In genomic region chr3:98422926-98423325, GRCm38 (mm10) we compare ENCODE assay signal across 22 mouse cellular contexts. TPM values are rescaled to one million over a fixed set of nuclear protein-coding genes. Genes with fewer than 3 reads are reported as not detected.
DNase-seq lines count a peak whose midpoint lies in the region; ATAC-seq and TF ChIP-seq lines count a peak whose summit lies in the region.
"Had no signal": no experiment of that assay in that cellular context is flagged by ENCODE, and none has a peak within 500 bp of the region (broad histone marks: within the 10 kb centered on the region; RNA-seq: fewer than 3 reads in every experiment).

No protein-coding gene starts in this region.

- H3K9ac ChIP-seq in kidney, embryonic 14.5 days (ENCODE audit: low read depth, low read length), result no peak overlapping the region
- H3K9ac ChIP-seq in lung, postnatal 0 days (replicated peaks; ENCODE audit: low read depth), result no peak overlapping the region
- H3K9ac ChIP-seq: heart, embryonic 12.5 days had no signal

- H3K27me3 ChIP-seq in kidney, embryonic 14.5 days (ENCODE audit: control insufficient read depth, insufficient read depth, low read length), result 0 out of 2 replicates have a peak, but pooled peaks cover 1% of the 10 kb centered on the region
- no peaks in the 10 kb centered on the region for H3K27me3 ChIP-seq in lung, postnatal 0 days (replicated peaks; ENCODE audit: insufficient read depth, low read length)

- no peak for TF ChIP-seq EP300 in lung, postnatal 0 days (IDR thresholded peaks at IDR 0.05)

- ATAC-seq in kidney, embryonic 14.5 days (ENCODE audit: low FRiP score, low TSS enrichment), result no peak
- no peak for ATAC-seq in lung, postnatal 0 days
- ATAC-seq: forebrain, embryonic 14.5 days; hindbrain, embryonic 16.5 days; inflammation-experienced regulatory T-cells, adult 6 months had no signal

- 69% methylated on average over 4 of the region's 4 CpGs for WGBS in kidney, embryonic 14.5 days
- WGBS in lung, postnatal 0 days, result 60% methylated on average over 4 of the region's 4 CpGs

- H3K4me1 ChIP-seq in kidney, embryonic 14.5 days (ENCODE audit: control insufficient read depth, insufficient read depth, low read length), result peaks cover 18% of the 10 kb centered on the region; the same call in 1 of the 2 replicates
- peaks cover 9% of the 10 kb centered on the region; the same call in 1 of the 2 replicates for H3K4me1 ChIP-seq in lung, postnatal 0 days (ENCODE audit: insufficient read depth, low read depth, low read length)

- peaks cover 2% of the 10 kb centered on the region; the same call in 1 of the 2 replicates for H3K36me3 ChIP-seq in kidney, embryonic 14.5 days (ENCODE audit: control insufficient read depth, insufficient read depth, low read length)
- H3K36me3 ChIP-seq in lung, postnatal 0 days (ENCODE audit: insufficient read depth, low read length), result no peaks in the 10 kb centered on the region

- H3K4me3 ChIP-seq in kidney, embryonic 14.5 days (ENCODE audit: low read length), result no peak overlapping the region
- no peak overlapping the region for H3K4me3 ChIP-seq in lung, postnatal 0 days (ENCODE audit: low read depth, low read length)
- H3K4me3 ChIP-seq: embryonic facial prominence, embryonic 10.5 days; gastrocnemius, adult 2 months; heart, embryonic 12.5 days; hindbrain, embryonic 10.5 days had no signal

- H3K27ac ChIP-seq in kidney, embryonic 14.5 days (ENCODE audit: low read depth, low read length), result no peak overlapping the region
- H3K27ac ChIP-seq in lung, postnatal 0 days (ENCODE audit: low read length), result no peak overlapping the region
- H3K27ac ChIP-seq: embryonic facial prominence, embryonic 10.5 days; gastrocnemius, adult 2 months; hindbrain, embryonic 10.5 days had no signal

- no peak overlapping the region for H3K4me2 ChIP-seq in kidney, embryonic 14.5 days (replicated peaks; ENCODE audit: low read depth, low read length)
- no peak overlapping the region for H3K4me2 ChIP-seq in lung, postnatal 0 days (replicated peaks; ENCODE audit: low read depth, low read length)
- H3K4me2 ChIP-seq: heart, embryonic 12.5 days had no signal

- peak; percentile 40 for DNase-seq in kidney, adult 9 months
- DNase-seq in lung, postnatal 0 days (ENCODE audit: low spot score), result peak; percentile 3
- DNase-seq in lung, postnatal 25 days (ENCODE audit: low spot score), result no peak
- peak; percentile 1 for DNase-seq in ES-CJ7 (ENCODE audit: low read depth, low spot score)
- no peak for DNase-seq in thymus, postnatal 0 days (ENCODE audit: low spot score)
- DNase-seq in embryo, embryonic 9.5 days (ENCODE audit: extremely low spot score), result no peak
- DNase-seq: adrenal gland, postnatal 10 days; cerebellum, adult 11-12 months; cerebellum, adult 9-10 months; gastrocnemius, adult 2 months; gastrocnemius, postnatal 25 days had no signal

- H3K9me3 ChIP-seq in kidney, embryonic 14.5 days (ENCODE audit: control insufficient read depth, low read length), result no peaks in the 10 kb centered on the region
- H3K9me3 ChIP-seq in lung, postnatal 0 days (ENCODE audit: low read length), result no peaks in the 10 kb centered on the region
- H3K9me3 ChIP-seq: embryonic facial prominence, embryonic 10.5 days; heart, embryonic 12.5 days; hindbrain, embryonic 10.5 days had no signal

- no peak for TF ChIP-seq CTCF in lung, postnatal 0 days (IDR thresholded peaks at IDR 0.05)

RNA-seq across cellular contexts. Expression of gene Gm4450, which starts 34.0 kb away (rescaled TPM):
- 4.8 and 8.3 TPM in 2 replicates for polyA plus RNA-seq in kidney, embryonic 14.5 days (2014; fragmentation: Nextera tagmentation; extraction: Ambion mirVana)
- polyA plus RNA-seq in lung, postnatal 0 days (2015; fragmentation: Nextera tagmentation; extraction: Ambion mirVana), result not detected in 2 replicates
- not detected in 2 replicates for polyA plus RNA-seq in thymus, postnatal 0 days (2015; fragmentation: Nextera tagmentation; extraction: Ambion mirVana)
- polyA plus RNA-seq: C2C12; cortical plate, adult 2 months; embryonic facial prominence, embryonic 10.5 days; embryonic facial prominence, embryonic 14.5 days; forebrain, embryonic 14.5 days; heart, embryonic 12.5 days; heart, embryonic 16.5 days; hindbrain, embryonic 10.5 days; inflammation-experienced regulatory T-cells, adult 6 months had no signal

RNA-seq across cellular contexts. Expression of gene Zfp697, which starts 40.7 kb away (rescaled TPM):
- polyA plus RNA-seq in kidney, embryonic 14.5 days (2014; fragmentation: Nextera tagmentation; extraction: Ambion mirVana), result 18.0 and 21.5 TPM in 2 replicates
- polyA plus RNA-seq in lung, postnatal 0 days (2015; fragmentation: Nextera tagmentation; extraction: Ambion mirVana), result 9.2 and 10.6 TPM in 2 replicates
- polyA plus RNA-seq in thymus, postnatal 0 days (2015; fragmentation: Nextera tagmentation; extraction: Ambion mirVana), result 1.3 and 1.4 TPM in 2 replicates
- polyA plus RNA-seq: inflammation-experienced regulatory T-cells, adult 6 months had no signal

Comparison
In these comparisons a context has a peak if more than half of its experiments do, and no peak if none do; other contexts are left out.
1. DNase-seq: peak in kidney, adult 9 months (single experiment), lung, postnatal 0 days (single experiment) and ES-CJ7 (single experiment); none in lung, postnatal 25 days (single experiment), thymus, postnatal 0 days (single experiment) and embryo, embryonic 9.5 days (single experiment).